Mouse (Mus musculus) forebrain, postnatal 0 days (tissue): ENCODE data around the gene Cib2. TPM values are rescaled to one million over a fixed set of nuclear protein-coding genes. Genes with fewer than 3 reads are reported as not detected.
"Not testable (repeated sequence)": the region's sequence is repeated elsewhere in the genome, so short reads cannot be mapped to it uniquely, and the experiment has no call there.

Experiments used
- ATAC-seq: fragments of 200-750 bp; cut with Nextera tagmentation; 2 replicates; pipeline ENCODE4 v1.8.0; 2017; ENCODE audit warnings: mild to moderate bottlenecking, moderate library complexity
- DNase-seq: peaks from one replicate; pipeline ENCODE4 v3.0.0-alpha.2; 2015
- H3K27ac ChIP-seq: fragments of 300-500 bp; sonication (generic); 2 replicates; pipeline ENCODE4 v1.5.1; 2014; ENCODE audit warnings: low read depth, mild to moderate bottlenecking, antibody characterized with exemption, low read length, moderate library complexity, mixed read lengths
- H3K27me3 ChIP-seq: fragments of 300-500 bp; sonication (generic); 2 replicates; pipeline ENCODE4 v1.6.1; 2014; ENCODE audit warnings: mild to moderate bottlenecking, low read length, mixed read lengths; ENCODE audit not compliant: insufficient read depth
- H3K36me3 ChIP-seq: fragments of 300-500 bp; sonication (generic); 2 replicates; pipeline ENCODE4 v1.6.1; 2014; ENCODE audit warnings: mild to moderate bottlenecking, moderate library complexity; ENCODE audit not compliant: insufficient read depth
- H3K4me1 ChIP-seq: fragments of 300-500 bp; sonication (generic); 2 replicates; pipeline ENCODE4 v1.6.1; 2014; ENCODE audit warnings: antibody characterized with exemption; ENCODE audit not compliant: insufficient read depth
- H3K4me2 ChIP-seq: fragments of 300-500 bp; sonication (generic); 2 replicates; pipeline ENCODE4 v1.6.1; 2014; ENCODE audit warnings: low read depth, mild to moderate bottlenecking, moderate library complexity
- H3K4me3 ChIP-seq: fragments of 300-500 bp; sonication (generic); 2 replicates; pipeline ENCODE4 v1.5.1; 2014; ENCODE audit warnings: low read depth, low read length, mixed read lengths
- H3K9ac ChIP-seq: fragments of 300-500 bp; sonication (generic); 2 replicates; pipeline ENCODE4 v1.6.1; 2014; ENCODE audit warnings: mild to moderate bottlenecking
- H3K9me3 ChIP-seq: fragments of 300-500 bp; sonication (generic); 2 replicates; pipeline ENCODE4 v1.6.1; 2016; ENCODE audit warnings: low read length
- CTCF ChIP-seq: sonication (generic); IDR thresholded peaks from 2 replicates; pipeline ENCODE4 v1.5.1; 2016; ENCODE audit warnings: antibody characterized with exemption, control low read depth, low read depth
- WGBS: fragments of 180-500 bp; shearing (Covaris S2); extraction: QIAGEN DNeasy Blood & Tissue Kit; methylation state at CpG from one replicate; pipeline ENCODE4 v1.1.7; 2014; 5-methylcytosine and 5-hydroxymethylcytosine counted together
- polyA plus RNA-seq: library from polyadenylated mRNA; unstranded; fragments of >200 nt; fragmentation: Nextera tagmentation; extraction: Ambion mirVana; gene quantifications from 2 replicates; pipeline ENCODE4 v1.2.1, GENCODE M21; 2015
- total RNA-seq: library from RNA; depleted of rRNA; stranded (reverse); fragments of >200 nt; gene quantifications from 2 replicates; pipeline ENCODE4 v1.2.3, GENCODE M21; 2014; rRNA removed

The Cib2 gene
- total RNA-seq = 56.7 and 61.2 TPM in 2 replicates
- 66.5 and 72.5 TPM in 2 replicates for polyA plus RNA-seq

DNA sequence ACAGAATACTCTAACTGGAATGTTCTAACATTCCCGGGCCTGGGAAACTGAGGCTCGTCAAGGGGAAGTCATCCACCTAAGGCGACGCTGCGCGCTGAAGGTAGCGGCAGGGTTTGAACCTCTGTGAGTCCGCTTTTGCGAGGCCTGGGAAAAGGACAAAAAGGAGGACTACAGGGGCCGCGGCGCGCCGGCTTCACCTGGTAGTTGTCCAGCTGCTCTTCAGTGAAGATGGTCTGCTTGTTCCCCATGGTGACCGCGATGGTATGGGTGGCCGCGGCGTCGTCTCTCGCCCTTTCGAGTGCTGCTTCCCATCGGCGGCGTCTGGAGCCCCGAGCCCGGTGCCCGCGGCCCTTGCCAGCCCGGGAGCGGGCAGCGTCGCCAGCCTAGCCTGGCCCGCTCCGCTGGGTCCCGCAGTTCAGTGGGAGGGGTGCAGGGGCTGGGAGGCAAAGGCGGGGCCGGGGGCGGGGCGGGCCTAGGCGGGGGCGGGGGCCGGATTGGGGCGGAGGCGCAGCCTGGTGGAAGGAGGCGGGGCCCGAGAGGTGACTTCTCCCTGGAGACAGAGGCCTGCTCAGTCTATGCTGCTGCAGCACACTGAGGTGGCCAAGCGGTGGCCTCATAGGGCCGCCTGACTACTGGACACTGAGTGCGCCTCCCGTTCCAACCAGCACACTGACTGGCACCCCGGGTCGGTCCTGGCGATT lies at the start of gene Cib2:
TSS of gene Cib2 (minus strand) at position 448 of the 701 bp plus-strand sequence.
- H3K4me1 ChIP-seq = peaks cover 5% of the 10 kb centered on the region; the same call in 1 of the 2 replicates
- no peaks in the 10 kb centered on the region; the same call in 1 of the 2 replicates for H3K36me3 ChIP-seq
- H3K4me3 ChIP-seq = peak within 1 kb of the TSS; percentile 51
- DNase-seq (peak; percentile 71), ATAC-seq (peak; percentile 96)
- H3K27me3 ChIP-seq = no peaks in the 10 kb centered on the region
- TF ChIP-seq CTCF = peak; percentile 45
- no peaks in the 10 kb centered on the region for H3K9me3 ChIP-seq
- H3K27ac ChIP-seq = no peak within 1 kb of the TSS
- H3K9ac ChIP-seq = peak within 1 kb of the TSS; percentile 75
- WGBS = 2% methylated on average over 51 of the region's 54 CpGs
- H3K4me2 ChIP-seq = peak within 1 kb of the TSS; percentile 83

DNA sequence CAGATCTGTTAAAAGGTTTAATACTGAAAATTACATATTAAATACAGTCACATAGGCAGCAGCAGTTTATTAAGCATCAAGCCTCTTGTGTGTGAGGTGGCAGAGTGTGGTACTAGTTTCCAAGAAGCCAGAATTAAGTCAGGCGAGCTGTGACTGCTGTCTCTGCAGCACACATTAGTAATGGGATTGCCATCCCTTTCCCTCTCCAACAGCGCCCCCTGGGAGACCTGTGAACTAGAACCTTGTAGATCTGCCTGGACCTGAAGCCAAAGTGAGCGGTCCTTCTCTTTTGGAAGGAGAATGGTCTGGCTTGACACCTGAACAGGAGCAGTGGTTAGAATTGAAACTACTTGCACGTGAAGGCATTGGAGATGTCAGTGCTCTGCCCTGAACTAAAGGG lies 44.9 kb upstream of the Cib2 start:
- ATAC-seq (no peak), DNase-seq (peak; percentile 47)
- WGBS = 51% methylated on average over 4 of the region's 4 CpGs
- Histone ChIP-seq H3K27me3 (no peaks in the 10 kb centered on the region), H3K4me3 (no peak overlapping the region), H3K4me1 (no peaks in the 10 kb centered on the region), H3K4me2 (no peak overlapping the region), H3K9me3 (no peaks in the 10 kb centered on the region), H3K27ac (no peak overlapping the region), H3K9ac (no peak overlapping the region), H3K36me3 (peaks cover 49% of the 10 kb centered on the region)
- peak; percentile 63 for TF ChIP-seq CTCF

DNA sequence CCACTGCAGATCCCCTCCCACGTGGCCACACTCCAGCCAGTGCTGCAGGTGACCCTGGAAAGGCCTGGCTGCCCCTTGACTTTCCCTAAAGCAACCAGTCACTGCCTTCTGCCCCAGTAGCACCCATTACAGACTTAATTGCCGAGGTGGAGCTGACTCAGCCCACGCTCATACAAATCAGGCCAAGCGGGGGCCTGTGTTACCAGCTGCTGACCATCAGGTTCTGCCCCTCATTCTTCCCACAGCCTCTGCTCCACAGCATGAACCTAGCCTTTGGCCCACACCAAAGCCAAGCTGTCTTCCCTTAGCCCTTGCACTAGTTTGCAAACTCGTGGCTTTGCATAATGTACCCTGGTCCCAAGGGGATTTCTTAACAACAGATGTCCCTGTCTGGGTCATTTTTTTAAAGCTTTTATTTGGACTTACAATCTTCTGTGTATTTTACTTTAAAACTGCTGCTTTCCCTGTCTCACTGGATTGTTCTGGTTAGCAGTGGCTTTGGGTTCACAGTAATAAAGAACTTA lies 44.2 kb upstream of the Cib2 start:
- Histone ChIP-seq H3K4me2 (no peak overlapping the region), H3K9me3 (no peaks in the 10 kb centered on the region), H3K4me3 (no peak overlapping the region), H3K36me3 (peaks cover 55% of the 10 kb centered on the region), H3K27me3 (no peaks in the 10 kb centered on the region), H3K4me1 (no peaks in the 10 kb centered on the region), H3K9ac (no peak overlapping the region), H3K27ac (no peak overlapping the region)
- no peak for ATAC-seq
- no peak for DNase-seq
- WGBS = 78% methylated on average over 5 of the region's 5 CpGs
- no peak for TF ChIP-seq CTCF

DNA sequence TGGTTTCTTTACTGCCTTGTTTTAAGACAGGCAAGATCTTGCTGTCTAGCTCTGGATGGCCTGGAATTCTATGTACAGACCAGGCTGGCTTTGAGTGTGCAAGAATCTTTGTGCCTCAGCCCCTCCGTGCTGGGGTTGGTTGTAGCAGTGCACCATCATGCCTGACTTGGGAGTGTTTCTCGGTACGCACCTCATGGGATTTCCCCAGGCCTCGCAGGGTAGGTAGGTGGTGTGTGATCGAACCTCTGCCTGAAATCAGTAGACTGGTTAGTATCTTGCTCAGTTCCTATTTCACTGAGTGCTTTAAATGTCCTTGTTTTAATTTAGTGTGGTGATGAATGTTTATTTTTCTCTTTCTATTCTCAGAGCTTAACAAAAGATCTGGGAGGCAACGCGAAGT lies 42.9 kb upstream of the Cib2 start:
- no peaks in the 10 kb centered on the region for H3K27me3 ChIP-seq
- no peak overlapping the region for H3K4me2 ChIP-seq
- H3K36me3 ChIP-seq = peaks cover 67% of the 10 kb centered on the region
- no peaks in the 10 kb centered on the region for H3K4me1 ChIP-seq
- no peak for TF ChIP-seq CTCF
- no peaks in the 10 kb centered on the region for H3K9me3 ChIP-seq
- H3K27ac ChIP-seq = no peak overlapping the region
- H3K4me3 ChIP-seq = no peak overlapping the region
- ATAC-seq (no peak), DNase-seq (no peak)
- no peak overlapping the region for H3K9ac ChIP-seq
- 52% methylated on average over 7 of the region's 7 CpGs for WGBS

DNA sequence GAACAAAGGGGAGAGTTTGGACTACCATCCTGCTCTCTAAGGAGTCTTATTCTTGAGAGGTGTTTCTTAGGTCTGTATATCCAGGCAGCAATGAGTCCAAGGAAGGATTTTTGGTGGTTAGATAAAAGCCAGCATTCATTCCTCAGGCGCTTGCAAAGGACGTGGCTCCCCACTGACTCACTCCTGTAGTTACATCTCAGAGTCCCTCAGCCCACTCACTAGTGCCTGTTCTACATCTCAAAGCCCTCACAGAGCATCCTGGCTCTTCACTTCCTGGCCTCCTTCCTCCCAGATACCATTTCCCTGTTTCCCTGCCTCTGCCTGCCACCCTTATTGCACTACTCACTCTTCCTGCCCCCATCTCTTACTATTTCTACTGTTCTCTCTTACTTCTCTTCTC lies 42.4 kb upstream of the Cib2 start:
- H3K9me3 ChIP-seq = no peaks in the 10 kb centered on the region
- no peak overlapping the region for H3K4me3 ChIP-seq
- H3K27me3 ChIP-seq = no peaks in the 10 kb centered on the region
- DNase-seq (no peak), ATAC-seq (no peak)
- H3K4me1 ChIP-seq = no peaks in the 10 kb centered on the region
- no peak for TF ChIP-seq CTCF
- WGBS = 83% methylated on average over 2 of the region's 2 CpGs
- H3K4me2 ChIP-seq = no peak overlapping the region
- no peak overlapping the region for H3K9ac ChIP-seq
- H3K27ac ChIP-seq = no peak overlapping the region
- H3K36me3 ChIP-seq = peaks cover 72% of the 10 kb centered on the region

DNA sequence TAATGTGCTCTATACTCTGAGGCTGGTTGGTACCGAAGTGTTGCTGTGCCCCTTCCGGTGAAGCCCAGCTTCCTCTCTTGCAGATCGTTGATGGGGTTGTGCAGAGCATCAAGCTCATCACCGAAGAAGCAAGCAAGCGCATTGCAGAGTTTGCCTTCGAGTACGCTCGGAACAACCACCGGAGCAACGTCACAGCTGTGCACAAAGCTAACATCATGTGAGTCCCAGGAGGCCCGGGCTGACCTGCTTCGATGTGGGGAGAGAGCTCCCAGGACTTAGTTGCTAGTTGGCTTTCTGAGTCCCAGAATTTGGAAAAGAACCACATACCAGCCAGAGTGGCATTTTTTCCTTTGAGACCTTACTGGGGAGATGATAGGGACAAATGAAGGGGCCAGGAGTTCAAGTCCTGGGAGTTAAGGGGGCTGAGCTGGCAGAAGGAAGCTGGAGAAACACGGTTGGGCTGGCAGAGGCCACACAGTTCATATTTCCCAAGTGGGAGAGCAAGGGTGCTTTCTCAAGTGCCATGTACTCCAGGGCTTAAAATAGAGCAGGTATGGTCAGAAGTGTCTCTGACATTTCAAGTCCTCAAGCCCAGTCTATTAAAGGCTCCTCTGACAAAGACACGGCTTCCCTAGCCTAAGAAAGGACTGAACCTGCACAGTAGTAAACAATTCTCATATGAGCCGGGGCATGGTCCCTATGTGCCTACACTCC lies 36.9 kb upstream of the Cib2 start:
- WGBS = 93% methylated on average over 15 of the region's 15 CpGs
- no peaks in the 10 kb centered on the region for H3K9me3 ChIP-seq
- no peaks in the 10 kb centered on the region for H3K4me1 ChIP-seq
- H3K27me3 ChIP-seq = no peaks in the 10 kb centered on the region
- H3K4me3 ChIP-seq = no peak overlapping the region
- DNase-seq (no peak), ATAC-seq (no peak)
- H3K36me3 ChIP-seq = peaks cover 84% of the 10 kb centered on the region
- no peak for TF ChIP-seq CTCF
- no peak overlapping the region for H3K4me2 ChIP-seq
- no peak overlapping the region for H3K9ac ChIP-seq
- H3K27ac ChIP-seq = no peak overlapping the region

DNA sequence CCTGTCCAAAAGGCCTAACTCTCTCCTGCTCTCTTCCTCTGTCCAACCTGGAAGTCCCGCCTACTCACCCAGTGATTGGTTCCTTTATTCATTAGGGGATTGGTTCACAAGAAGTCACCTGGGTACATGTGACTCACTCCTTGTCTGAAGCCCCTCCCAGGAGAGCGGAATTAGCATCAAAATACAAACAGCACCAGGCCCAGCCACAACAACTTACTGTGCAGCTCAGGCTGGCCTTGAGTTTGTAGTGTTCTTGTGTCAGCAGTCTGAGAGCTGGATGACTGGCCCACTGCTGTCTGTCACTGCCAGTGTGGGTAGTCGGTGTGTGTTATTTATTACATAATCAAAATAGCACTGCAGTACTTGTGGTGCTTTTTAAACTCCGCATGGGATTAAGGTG lies 33.6 kb upstream of the Cib2 start:
- H3K36me3 ChIP-seq = peaks cover 63% of the 10 kb centered on the region
- DNase-seq, H3K4me1 ChIP-seq, H3K4me2 ChIP-seq, H3K4me3 ChIP-seq, H3K9me3 ChIP-seq, H3K27me3 ChIP-seq, ATAC-seq, H3K27ac ChIP-seq, H3K9ac ChIP-seq: not testable (repeated sequence)
- 79% methylated on average over 4 of the region's 4 CpGs for WGBS
